27 mouse cellular contexts compared by ENCODE assay signal in the genomic region with DNA sequence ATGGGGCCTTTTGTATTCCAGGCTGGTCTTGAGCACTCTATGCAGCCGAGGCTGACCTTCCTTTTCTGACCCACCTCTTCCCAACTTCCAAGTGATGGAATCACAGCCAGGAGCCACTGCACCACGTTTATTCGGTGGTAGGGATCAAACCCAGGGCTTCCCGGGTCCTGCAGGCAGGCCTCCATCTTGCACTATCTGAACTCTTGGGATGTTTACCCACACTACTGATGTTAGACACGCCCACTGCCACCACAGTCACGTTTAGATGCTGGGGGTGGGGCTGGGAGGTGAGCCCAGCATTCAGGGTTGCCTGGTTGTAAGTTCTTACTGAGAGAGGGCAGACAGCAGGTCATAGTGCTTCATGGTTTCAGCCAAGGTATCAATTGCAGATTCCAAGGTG.
DNase-seq lines count a peak whose midpoint lies in the region; ATAC-seq and TF ChIP-seq lines count a peak whose summit lies in the region.
"Had no signal": no experiment of that assay in that cellular context is flagged by ENCODE, and none has a peak within 500 bp of the region (broad histone marks: within the 10 kb centered on the region; RNA-seq: fewer than 3 reads in every experiment).

No protein-coding gene starts in this region.

- 39% methylated on average over 6 of the region's 6 CpGs for WGBS in intestine, postnatal 0 days
- WGBS in intestine, embryonic 16.5 days: 45% methylated on average over 6 of the region's 6 CpGs
- WGBS in liver, embryonic 15.5 days (ENCODE audit: insufficient replicate concordance): 51% methylated on average over 6 of the region's 6 CpGs
- WGBS in forebrain, embryonic 14.5 days: 58% methylated on average over 6 of the region's 6 CpGs

- no peak overlapping the region for H3K9ac ChIP-seq in intestine, postnatal 0 days (ENCODE audit: low read depth, low read length)
- H3K9ac ChIP-seq in intestine, embryonic 16.5 days (ENCODE audit: low read depth, low read length): no peak overlapping the region
- no peak overlapping the region for H3K9ac ChIP-seq in liver, embryonic 15.5 days
- no peak overlapping the region for H3K9ac ChIP-seq in forebrain, embryonic 14.5 days (ENCODE audit: low read length)
- H3K9ac ChIP-seq: embryonic facial prominence, embryonic 15.5 days; forebrain, embryonic 12.5 days; heart, embryonic 13.5 days; limb, embryonic 12.5 days; midbrain, embryonic 13.5 days; stomach, embryonic 15.5 days had no signal

- H3K4me1 ChIP-seq in intestine, postnatal 0 days (replicated peaks; ENCODE audit: control insufficient read depth, insufficient read depth, low read length): no peaks in the 10 kb centered on the region
- H3K4me1 ChIP-seq in intestine, embryonic 16.5 days (ENCODE audit: control insufficient read depth, insufficient read depth, low read length): no peaks in the 10 kb centered on the region
- H3K4me1 ChIP-seq in liver, embryonic 15.5 days (replicated peaks): no peaks in the 10 kb centered on the region; the same call in 1 of the 2 replicates
- H3K4me1 ChIP-seq in forebrain, embryonic 14.5 days (ENCODE audit: control insufficient read depth, insufficient read depth, low read length): 0 out of 2 replicates have a peak, but pooled peaks cover 2% of the 10 kb centered on the region
- H3K4me1 ChIP-seq: embryonic facial prominence, embryonic 15.5 days; forebrain, embryonic 12.5 days; heart, embryonic 13.5 days; limb, embryonic 12.5 days; midbrain, embryonic 13.5 days; stomach, embryonic 15.5 days had no signal

- no peak for TF ChIP-seq CTCF in intestine, postnatal 0 days (IDR thresholded peaks at IDR 0.05; ENCODE audit: low read depth)

- H3K4me3 ChIP-seq in intestine, postnatal 0 days (ENCODE audit: low read depth, low read length): no peak overlapping the region
- no peak overlapping the region for H3K4me3 ChIP-seq in intestine, embryonic 16.5 days (ENCODE audit: low read length)
- no peak overlapping the region for H3K4me3 ChIP-seq in liver, embryonic 15.5 days (replicated peaks)
- H3K4me3 ChIP-seq in forebrain, embryonic 14.5 days (ENCODE audit: low read depth, low read length): no peak overlapping the region
- H3K4me3 ChIP-seq: embryonic facial prominence, embryonic 10.5 days; embryonic facial prominence, embryonic 15.5 days; forebrain, embryonic 12.5 days; heart, embryonic 13.5 days; limb, embryonic 12.5 days; midbrain, embryonic 13.5 days; stomach, embryonic 15.5 days had no signal

- no peaks in the 10 kb centered on the region for H3K9me3 ChIP-seq in intestine, postnatal 0 days (ENCODE audit: control insufficient read depth)
- H3K9me3 ChIP-seq in intestine, embryonic 16.5 days (ENCODE audit: control insufficient read depth, low read length): no peaks in the 10 kb centered on the region
- H3K9me3 ChIP-seq in liver, embryonic 15.5 days (replicated peaks): no peaks in the 10 kb centered on the region
- no peaks in the 10 kb centered on the region for H3K9me3 ChIP-seq in forebrain, embryonic 14.5 days (replicated peaks; ENCODE audit: control insufficient read depth, low read length)
- H3K9me3 ChIP-seq: embryonic facial prominence, embryonic 10.5 days; embryonic facial prominence, embryonic 15.5 days; forebrain, embryonic 12.5 days; heart, embryonic 13.5 days; limb, embryonic 12.5 days; midbrain, embryonic 13.5 days; stomach, embryonic 15.5 days had no signal

- no peaks in the 10 kb centered on the region for H3K27me3 ChIP-seq in intestine, postnatal 0 days (replicated peaks; ENCODE audit: control insufficient read depth, insufficient read depth, low read length)
- H3K27me3 ChIP-seq in intestine, embryonic 16.5 days (replicated peaks; ENCODE audit: control insufficient read depth, insufficient read depth, low read length): no peaks in the 10 kb centered on the region
- no peaks in the 10 kb centered on the region for H3K27me3 ChIP-seq in liver, embryonic 15.5 days
- H3K27me3 ChIP-seq in forebrain, embryonic 14.5 days (replicated peaks; ENCODE audit: control insufficient read depth, insufficient read depth, low read length): no peaks in the 10 kb centered on the region
- H3K27me3 ChIP-seq: embryonic facial prominence, embryonic 15.5 days; forebrain, embryonic 12.5 days; heart, embryonic 13.5 days; limb, embryonic 12.5 days; midbrain, embryonic 13.5 days; stomach, embryonic 15.5 days had no signal

- H3K27ac ChIP-seq in intestine, postnatal 0 days (ENCODE audit: low read depth, low read length): no peak overlapping the region
- no peak overlapping the region for H3K27ac ChIP-seq in intestine, embryonic 16.5 days (ENCODE audit: low read length)
- no peak overlapping the region for H3K27ac ChIP-seq in liver, embryonic 15.5 days (replicated peaks)
- no peak overlapping the region for H3K27ac ChIP-seq in forebrain, embryonic 14.5 days (ENCODE audit: low read depth, low read length)
- H3K27ac ChIP-seq: embryonic facial prominence, embryonic 10.5 days; embryonic facial prominence, embryonic 15.5 days; forebrain, embryonic 12.5 days; heart, embryonic 13.5 days; limb, embryonic 12.5 days; macrophage; midbrain, embryonic 13.5 days; stomach, embryonic 15.5 days had no signal

- peaks cover 78% of the 10 kb centered on the region for H3K36me3 ChIP-seq in intestine, postnatal 0 days (ENCODE audit: control insufficient read depth, insufficient read depth)
- 0 out of 2 replicates have a peak, but pooled peaks cover 2% of the 10 kb centered on the region for H3K36me3 ChIP-seq in intestine, embryonic 16.5 days (ENCODE audit: control insufficient read depth, insufficient read depth, low read length)
- peaks cover 92% of the 10 kb centered on the region for H3K36me3 ChIP-seq in liver, embryonic 15.5 days (replicated peaks)
- H3K36me3 ChIP-seq in forebrain, embryonic 14.5 days (ENCODE audit: control insufficient read depth, insufficient read depth, low read length): peaks cover 73% of the 10 kb centered on the region

- peak; percentile 41 for DNase-seq in ES-CJ7 (ENCODE audit: low read depth, low spot score)
- DNase-seq in liver: peak; percentile 32
- no peak for DNase-seq in lung, postnatal 36 days
- DNase-seq in forebrain, embryonic 14.5 days (ENCODE audit: low spot score): no peak
- no peak for DNase-seq in urinary bladder, postnatal 36 days (ENCODE audit: low spot score in 2 of 2)
- DNase-seq: adrenal gland, adult 8-10 months; cerebellum, adult 2 months; cerebellum, postnatal 25 days; gastrocnemius, postnatal 14 days; heart, postnatal 10 days; kidney, postnatal 10 days; right cerebral cortex, postnatal 14 days; thymus, adult 18-20 months; thymus, postnatal 36 days had no signal

- H3K4me2 ChIP-seq in intestine, postnatal 0 days (replicated peaks; ENCODE audit: low read depth): no peak overlapping the region
- H3K4me2 ChIP-seq in intestine, embryonic 16.5 days (ENCODE audit: low read depth, low read length): no peak overlapping the region
- no peak overlapping the region for H3K4me2 ChIP-seq in liver, embryonic 15.5 days
- no peak overlapping the region for H3K4me2 ChIP-seq in forebrain, embryonic 14.5 days (ENCODE audit: low read length)
- H3K4me2 ChIP-seq: embryonic facial prominence, embryonic 15.5 days; forebrain, embryonic 12.5 days; heart, embryonic 13.5 days; limb, embryonic 12.5 days; midbrain, embryonic 13.5 days; stomach, embryonic 15.5 days had no signal

- ATAC-seq in intestine, postnatal 0 days: 0 out of 2 replicates have a peak, but pooled peaks have one; percentile 41
- ATAC-seq in intestine, embryonic 16.5 days: no peak
- 0 out of 2 replicates have a peak, but pooled peaks have one; percentile 40 for ATAC-seq in liver, embryonic 15.5 days (ENCODE audit: insufficient read depth)
- no peak for ATAC-seq in forebrain, embryonic 14.5 days
- ATAC-seq: hindbrain, embryonic 16.5 days; lung, postnatal 0 days; midbrain, embryonic 13.5 days had no signal

Comparison
In these comparisons a context has a peak if more than half of its experiments do, and no peak if none do; other contexts are left out.
1. ATAC-seq: peak in intestine, postnatal 0 days (single experiment) and liver, embryonic 15.5 days (single experiment); none in intestine, embryonic 16.5 days (single experiment) and forebrain, embryonic 14.5 days (single experiment).
2. DNase-seq: peak in ES-CJ7 (single experiment) and liver (single experiment); none in lung, postnatal 36 days (single experiment), forebrain, embryonic 14.5 days (single experiment) and urinary bladder, postnatal 36 days (0 of 2).